Mouse (Mus musculus) forebrain, postnatal 0 days (tissue): ENCODE results near the gene Lrch1. TPM values are rescaled to one million over a fixed set of nuclear protein-coding genes. Genes with fewer than 3 reads are reported as not detected.

Source experiments
- ATAC-seq: fragments of 200-750 bp; cut with Nextera tagmentation; 2 replicates; pipeline ENCODE4 v1.8.0; 2017; ENCODE audit warnings: mild to moderate bottlenecking, moderate library complexity
- DNase-seq: peaks from one replicate; pipeline ENCODE4 v3.0.0-alpha.2; 2015
- H3K27ac ChIP-seq: fragments of 300-500 bp; sonication (generic); 2 replicates; pipeline ENCODE4 v1.5.1; 2014; ENCODE audit warnings: low read depth, mild to moderate bottlenecking, antibody characterized with exemption, low read length, moderate library complexity, mixed read lengths
- H3K27me3 ChIP-seq: fragments of 300-500 bp; sonication (generic); 2 replicates; pipeline ENCODE4 v1.6.1; 2014; ENCODE audit warnings: mild to moderate bottlenecking, low read length, mixed read lengths; ENCODE audit not compliant: insufficient read depth
- H3K36me3 ChIP-seq: fragments of 300-500 bp; sonication (generic); 2 replicates; pipeline ENCODE4 v1.6.1; 2014; ENCODE audit warnings: mild to moderate bottlenecking, moderate library complexity; ENCODE audit not compliant: insufficient read depth
- H3K4me1 ChIP-seq: fragments of 300-500 bp; sonication (generic); 2 replicates; pipeline ENCODE4 v1.6.1; 2014; ENCODE audit warnings: antibody characterized with exemption; ENCODE audit not compliant: insufficient read depth
- H3K4me2 ChIP-seq: fragments of 300-500 bp; sonication (generic); 2 replicates; pipeline ENCODE4 v1.6.1; 2014; ENCODE audit warnings: low read depth, mild to moderate bottlenecking, moderate library complexity
- H3K4me3 ChIP-seq: fragments of 300-500 bp; sonication (generic); 2 replicates; pipeline ENCODE4 v1.5.1; 2014; ENCODE audit warnings: low read depth, low read length, mixed read lengths
- H3K9ac ChIP-seq: fragments of 300-500 bp; sonication (generic); 2 replicates; pipeline ENCODE4 v1.6.1; 2014; ENCODE audit warnings: mild to moderate bottlenecking
- H3K9me3 ChIP-seq: fragments of 300-500 bp; sonication (generic); 2 replicates; pipeline ENCODE4 v1.6.1; 2016; ENCODE audit warnings: low read length
- CTCF ChIP-seq: sonication (generic); IDR thresholded peaks from 2 replicates; pipeline ENCODE4 v1.5.1; 2016; ENCODE audit warnings: antibody characterized with exemption, control low read depth, low read depth
- WGBS: fragments of 180-500 bp; shearing (Covaris S2); extraction: QIAGEN DNeasy Blood & Tissue Kit; methylation state at CpG from one replicate; pipeline ENCODE4 v1.1.7; 2014; 5-methylcytosine and 5-hydroxymethylcytosine counted together
- polyA plus RNA-seq: library from polyadenylated mRNA; unstranded; fragments of >200 nt; fragmentation: Nextera tagmentation; extraction: Ambion mirVana; gene quantifications from 2 replicates; pipeline ENCODE4 v1.2.1, GENCODE M21; 2015
- total RNA-seq: library from RNA; depleted of rRNA; stranded (reverse); fragments of >200 nt; gene quantifications from 2 replicates; pipeline ENCODE4 v1.2.3, GENCODE M21; 2014

The Lrch1 gene
- total and polyA plus RNA-seq, 2 experiments from 2014 or later, result 12.7 to 20.8 TPM

- no peak overlapping the region for H3K4me3 ChIP-seq
- no peaks in the 10 kb centered on the region for H3K9me3 ChIP-seq
- ATAC-seq, result no peak
- H3K4me1 ChIP-seq, result no peaks in the 10 kb centered on the region
- WGBS, result 86% methylated on average over 14 of the region's 14 CpGs
- no peak overlapping the region for H3K4me2 ChIP-seq
- no peak overlapping the region for H3K9ac ChIP-seq
- H3K27ac ChIP-seq, result no peak overlapping the region
- no peaks in the 10 kb centered on the region for H3K36me3 ChIP-seq
- DNase-seq, result no peak
- TF ChIP-seq CTCF, result no peak
- H3K27me3 ChIP-seq, result no peaks in the 10 kb centered on the region
Observed at GRCm38 (mm10) chr14:74933960-74934710, 13.5 kb downstream of the Lrch1 start.

GRCm38 (mm10) chr14:74929739-74930138, 17.9 kb downstream of the Lrch1 start:
- Histone ChIP-seq H3K4me3 (no peak overlapping the region), H3K9ac (no peak overlapping the region), H3K9me3 (no peaks in the 10 kb centered on the region), H3K27ac (no peak overlapping the region), H3K27me3 (no peaks in the 10 kb centered on the region), H3K4me1 (no peaks in the 10 kb centered on the region), H3K36me3 (no peaks in the 10 kb centered on the region), H3K4me2 (no peak overlapping the region)
- 67% methylated on average over 2 of the region's 2 CpGs for WGBS
- ATAC-seq (no peak), DNase-seq (no peak)
- TF ChIP-seq CTCF, result no peak

GRCm38 (mm10) chr14:74928809-74929432, 18.8 kb downstream of the Lrch1 start:
- 93% methylated on average over 8 of the region's 8 CpGs for whole genome bisulfite sequencing
- ATAC-seq (no peak), DNase-seq (no peak)
- no peak overlapping the region for H3K27ac ChIP-seq
- no peaks in the 10 kb centered on the region for H3K4me1 ChIP-seq
- no peak overlapping the region for H3K4me3 ChIP-seq
- no peak for TF ChIP-seq CTCF
- no peak overlapping the region for H3K9ac ChIP-seq
- H3K27me3 ChIP-seq, result no peaks in the 10 kb centered on the region
- no peaks in the 10 kb centered on the region for H3K36me3 ChIP-seq
- no peaks in the 10 kb centered on the region for H3K9me3 ChIP-seq
- no peak overlapping the region for H3K4me2 ChIP-seq

- no peak overlapping the region for H3K4me3 ChIP-seq
- DNase-seq, result no peak
Observed at GRCm38 (mm10) chr14:74926899-74927571, 20.6 kb downstream of the Lrch1 start.

GRCm38 (mm10) chr14:74925951-74926517, 21.6 kb downstream of the Lrch1 start:
- Histone ChIP-seq H3K36me3 (no peaks in the 10 kb centered on the region), H3K4me1 (no peaks in the 10 kb centered on the region), H3K27ac (no peak overlapping the region), H3K4me2 (no peak overlapping the region), H3K4me3 (no peak overlapping the region), H3K9ac (no peak overlapping the region), H3K27me3 (no peaks in the 10 kb centered on the region), H3K9me3 (no peaks in the 10 kb centered on the region)
- WGBS, result 70% methylated on average over 9 of the region's 9 CpGs
- no peak for DNase-seq
- no peak for TF ChIP-seq CTCF
- no peak for ATAC-seq

More at GRCm38 (mm10) chr14:74926899-74927571, 20.6 kb downstream of the Lrch1 start:
- Histone ChIP-seq H3K36me3 (no peaks in the 10 kb centered on the region), H3K27me3 (no peaks in the 10 kb centered on the region), H3K4me1 (no peaks in the 10 kb centered on the region), H3K9me3 (no peaks in the 10 kb centered on the region), H3K9ac (no peak overlapping the region), H3K4me2 (no peak overlapping the region), H3K27ac (no peak overlapping the region)
- no peak; the same call in 1 of the 2 replicates for ATAC-seq
- 57% methylated on average over 11 of the region's 11 CpGs for WGBS
- no peak for TF ChIP-seq CTCF

- no peak for TF ChIP-seq CTCF
- H3K36me3 ChIP-seq, result no peaks in the 10 kb centered on the region
- H3K27me3 ChIP-seq, result no peaks in the 10 kb centered on the region
- no peak overlapping the region for H3K4me3 ChIP-seq
- no peak overlapping the region for H3K4me2 ChIP-seq
- WGBS, result 84% methylated on average over 3 of the region's 3 CpGs
- ATAC-seq (no peak), DNase-seq (no peak)
- no peak overlapping the region for H3K9ac ChIP-seq
- no peaks in the 10 kb centered on the region for H3K9me3 ChIP-seq
- H3K27ac ChIP-seq, result no peak overlapping the region
- H3K4me1 ChIP-seq, result no peaks in the 10 kb centered on the region
Observed at GRCm38 (mm10) chr14:74924521-74924920, 23.2 kb downstream of the Lrch1 start.

- Histone ChIP-seq H3K4me3 (no peak overlapping the region), H3K9ac (no peak overlapping the region), H3K36me3 (no peaks in the 10 kb centered on the region), H3K4me2 (no peak overlapping the region), H3K4me1 (no peaks in the 10 kb centered on the region), H3K27me3 (no peaks in the 10 kb centered on the region), H3K27ac (no peak overlapping the region), H3K9me3 (no peaks in the 10 kb centered on the region)
- WGBS, result 83% methylated on average over 2 of the region's 2 CpGs
- TF ChIP-seq CTCF, result no peak
- DNase-seq (no peak), ATAC-seq (no peak)
Observed at GRCm38 (mm10) chr14:74924031-74924430, 23.6 kb downstream of the Lrch1 start.
